Mouse (Mus musculus) limb, embryonic 14.5 days (tissue): ENCODE measurements around the gene Herc1. TPM values are rescaled to one million over a fixed set of nuclear protein-coding genes. Genes with fewer than 3 reads are reported as not detected.

Experiments
- ATAC-seq: fragments of 200-750 bp; cut with Nextera tagmentation; 2 replicates; pipeline ENCODE4 v1.8.0; 2017; ENCODE audit warnings: low read depth, moderate number of reproducible peaks, moderate TSS enrichment; ENCODE audit not compliant: low FRiP score
- DNase-seq: peaks from one replicate; pipeline ENCODE4 v3.0.0-alpha.2; 2015; ENCODE audit warnings: low spot score
- H3K27ac ChIP-seq: fragments of 300-500 bp; sonication (generic); replicated peaks from 2 replicates; pipeline ENCODE4 v1.5.1; 2014; ENCODE audit warnings: low read depth, mild to moderate bottlenecking, low read length, moderate library complexity, mixed read lengths
- H3K27me3 ChIP-seq: fragments of 300-500 bp; sonication (generic); 2 replicates; pipeline ENCODE4 v1.6.1; 2014; ENCODE audit warnings: low read length, mixed read lengths; ENCODE audit not compliant: control insufficient read depth, insufficient read depth
- H3K36me3 ChIP-seq: fragments of 300-500 bp; sonication (generic); 2 replicates; pipeline ENCODE4 v1.6.1; 2014; ENCODE audit warnings: mild to moderate bottlenecking, low read length, moderate library complexity, mixed read lengths; ENCODE audit not compliant: control insufficient read depth, insufficient read depth
- H3K4me1 ChIP-seq: fragments of 300-500 bp; sonication (generic); 2 replicates; pipeline ENCODE4 v1.6.1; 2014; ENCODE audit warnings: antibody characterized with exemption, low read length, mixed read lengths; ENCODE audit not compliant: control insufficient read depth, insufficient read depth
- H3K4me2 ChIP-seq: fragments of 300-500 bp; sonication (generic); replicated peaks from 2 replicates; pipeline ENCODE4 v1.6.1; 2014; ENCODE audit warnings: low read depth, mild to moderate bottlenecking, low read length, moderate library complexity; ENCODE audit not compliant: severe bottlenecking
- H3K4me3 ChIP-seq: fragments of 300-500 bp; sonication (generic); replicated peaks from 2 replicates; pipeline ENCODE4 v1.5.1; 2014; ENCODE audit warnings: low read length
- H3K9ac ChIP-seq: fragments of 300-500 bp; sonication (generic); 2 replicates; pipeline ENCODE4 v1.6.1; 2014; ENCODE audit warnings: mild to moderate bottlenecking, low read depth, low read length, moderate library complexity; ENCODE audit not compliant: severe bottlenecking
- H3K9me3 ChIP-seq: fragments of 300-500 bp; sonication (generic); 2 replicates; pipeline ENCODE4 v1.6.1; 2016; ENCODE audit warnings: low read length; ENCODE audit not compliant: control insufficient read depth
- POLR2A ChIP-seq: fragments of 200-500 bp; IDR thresholded peaks from 2 replicates; pipeline ENCODE4 v1.8.0; 2012; ENCODE audit warnings: inconsistent platforms, mild to moderate bottlenecking, moderate library complexity, borderline replicate concordance; ENCODE audit not compliant: insufficient read depth, insufficient read length; ENCODE audit errors: extremely low read depth
- WGBS: fragments of 180-500 bp; shearing (Covaris S2); extraction: QIAGEN DNeasy Blood & Tissue Kit; methylation state at CpG from one replicate; pipeline ENCODE4 v1.1.7; 2014; 5-methylcytosine and 5-hydroxymethylcytosine counted together
- polyA plus RNA-seq, 2 experiments: library from polyadenylated mRNA; depleted of rRNA in 1 of 2; stranded (reverse) in 1 of 2; unstranded in 1 of 2; fragments of >200 nt; fragmentation: Nextera tagmentation in 1 of 2; extraction: Ambion mirVana in 1 of 2; gene quantifications; 2 replicates each; pipeline versions ENCODE4 v1.2.1 to v1.2.3; 2012 to 2014

The Herc1 gene
- polyA plus RNA-seq, 2 experiments: 20.6 to 23.5 TPM

GRCm38 (mm10) chr9:66504518-66504917, 154.3 kb downstream of the Herc1 start:
- no peak for TF ChIP-seq POLR2A
- Histone ChIP-seq H3K9ac (no peak overlapping the region), H3K9me3 (no peaks in the 10 kb centered on the region), H3K36me3 (peaks cover 81% of the 10 kb centered on the region), H3K27ac (no peak overlapping the region), H3K27me3 (no peaks in the 10 kb centered on the region), H3K4me3 (no peak overlapping the region), H3K4me1 (no peaks in the 10 kb centered on the region), H3K4me2 (no peak overlapping the region)
- no peak for DNase-seq
- ATAC-seq: no peak
- WGBS: 92% methylated on average over 13 of the region's 13 CpGs

DNA sequence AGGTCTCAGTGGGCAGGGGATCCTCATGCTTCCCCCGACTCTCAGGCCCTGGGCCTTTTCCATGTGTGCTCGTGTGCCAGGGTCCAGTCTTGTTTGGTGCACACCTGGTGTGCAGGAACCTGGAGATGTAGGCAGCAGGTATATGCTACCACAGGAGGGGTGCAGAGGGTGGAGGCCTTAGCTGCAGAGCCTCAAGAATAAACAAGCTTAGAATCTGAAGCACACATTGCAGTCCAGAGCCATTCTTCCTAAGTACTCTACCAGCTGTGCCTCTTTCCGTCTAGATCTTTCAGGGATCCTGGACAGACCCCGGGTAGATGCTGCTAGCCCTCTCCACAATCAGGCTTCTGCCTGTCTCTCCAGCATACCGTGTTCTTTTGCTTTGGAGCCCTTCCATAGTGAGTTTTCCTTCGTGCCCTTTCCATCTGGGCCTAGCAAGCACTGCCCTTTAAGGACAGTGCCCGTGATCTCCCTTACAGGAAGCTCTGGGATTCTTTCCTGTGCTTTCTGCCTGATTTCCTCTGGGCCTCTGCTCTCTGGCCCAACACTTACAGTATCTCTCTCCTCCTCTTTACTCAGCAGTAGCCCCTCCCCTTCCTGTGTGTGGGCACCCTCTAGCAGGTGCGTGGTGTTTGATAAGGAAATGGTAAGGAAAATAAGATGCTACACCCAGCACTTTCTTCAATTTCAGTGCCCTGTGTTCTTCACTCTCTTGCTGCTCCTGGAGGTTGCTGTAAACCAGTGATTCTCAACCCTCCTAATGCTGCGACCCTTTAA, 155.1 kb downstream of the Herc1 start:
- no peak overlapping the region for H3K4me2 ChIP-seq
- no peaks in the 10 kb centered on the region for H3K27me3 ChIP-seq
- H3K27ac ChIP-seq: no peak overlapping the region
- ATAC-seq: no peak
- no peak overlapping the region for H3K9ac ChIP-seq
- peaks cover 75% of the 10 kb centered on the region for H3K36me3 ChIP-seq
- TF ChIP-seq POLR2A: no peak
- no peaks in the 10 kb centered on the region for H3K9me3 ChIP-seq
- no peak for DNase-seq
- peaks cover 2% of the 10 kb centered on the region; the same call in 1 of the 2 replicates for H3K4me1 ChIP-seq
- WGBS: 84% methylated on average over 9 of the region's 9 CpGs
- H3K4me3 ChIP-seq: no peak overlapping the region

DNA sequence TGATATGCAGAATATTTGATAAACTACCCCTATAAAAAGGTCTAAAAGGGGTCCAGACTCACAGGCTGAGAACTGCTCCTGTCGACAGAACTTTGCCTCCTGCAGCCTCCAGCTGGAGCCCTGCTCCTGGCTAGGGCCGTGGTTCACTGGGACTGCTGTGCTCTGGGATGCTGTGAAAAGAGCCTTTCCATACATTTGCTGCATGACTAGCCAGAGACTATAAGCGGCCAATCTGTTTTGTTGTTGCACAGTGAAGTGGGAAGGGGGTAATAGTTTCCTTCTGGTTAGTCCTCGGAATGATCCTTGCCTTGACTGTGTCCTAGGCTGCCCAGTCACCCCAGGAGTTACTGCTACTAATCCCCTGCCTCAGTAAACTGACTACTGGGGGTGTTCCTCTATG, 155.8 kb downstream of the Herc1 start:
- WGBS: 86% methylated on average over 4 of the region's 4 CpGs
- peaks cover 68% of the 10 kb centered on the region for H3K36me3 ChIP-seq
- DNase-seq (no peak), ATAC-seq (no peak)
- no peak for TF ChIP-seq POLR2A
- H3K27me3 ChIP-seq: no peaks in the 10 kb centered on the region
- no peak overlapping the region for H3K4me2 ChIP-seq
- no peak overlapping the region for H3K27ac ChIP-seq
- H3K9ac ChIP-seq: no peak overlapping the region
- H3K4me1 ChIP-seq: peaks cover 8% of the 10 kb centered on the region
- no peaks in the 10 kb centered on the region for H3K9me3 ChIP-seq
- no peak overlapping the region for H3K4me3 ChIP-seq

GRCm38 (mm10) chr9:66506424-66506823, 156.2 kb downstream of the Herc1 start:
- Histone ChIP-seq H3K4me1 (peaks cover 9% of the 10 kb centered on the region), H3K4me3 (no peak overlapping the region), H3K27me3 (no peaks in the 10 kb centered on the region), H3K9me3 (no peaks in the 10 kb centered on the region), H3K36me3 (peaks cover 64% of the 10 kb centered on the region), H3K9ac (no peak overlapping the region), H3K4me2 (no peak overlapping the region), H3K27ac (no peak overlapping the region)
- ATAC-seq: no peak
- no peak for DNase-seq
- no peak for TF ChIP-seq POLR2A

DNA sequence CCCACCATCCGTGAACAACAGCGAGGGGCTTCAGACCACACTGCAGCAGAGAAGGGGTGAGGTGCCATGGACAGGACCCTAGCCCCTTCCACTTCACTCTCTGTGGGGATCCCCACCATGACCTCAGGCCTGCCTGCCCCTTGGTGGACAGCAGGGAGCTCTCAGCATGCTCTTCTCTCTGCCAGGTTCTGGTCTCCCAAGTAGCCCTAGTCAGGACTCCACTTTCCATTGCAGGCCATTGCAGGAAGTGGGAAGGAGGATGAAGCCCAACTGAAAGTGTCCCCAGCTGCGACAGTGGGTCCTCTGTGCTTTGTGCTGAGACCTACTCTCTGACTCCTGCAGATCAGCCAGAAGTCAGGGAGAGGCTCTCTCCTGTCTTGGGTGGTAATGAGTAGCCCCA, 157.4 kb downstream of the Herc1 start:
- Histone ChIP-seq H3K27ac (no peak overlapping the region), H3K27me3 (no peaks in the 10 kb centered on the region), H3K9me3 (no peaks in the 10 kb centered on the region), H3K4me1 (peaks cover 11% of the 10 kb centered on the region), H3K4me3 (no peak overlapping the region), H3K9ac (no peak overlapping the region), H3K36me3 (peaks cover 54% of the 10 kb centered on the region), H3K4me2 (no peak overlapping the region)
- DNase-seq (no peak), ATAC-seq (no peak)
- WGBS: 89% methylated on average over 3 of the region's 3 CpGs
- TF ChIP-seq POLR2A: no peak
